29 mouse cellular contexts compared by ENCODE assay signal in genomic region chr1:67417196-67417595, GRCm38 (mm10).
A peak's percentile ranks its signal among the peaks of the same experiment; 100 is the strongest.
DNase-seq lines count a peak whose midpoint lies in the region; ATAC-seq and TF ChIP-seq lines count a peak whose summit lies in the region.
"Had no signal": no experiment of that assay in that cellular context is flagged by ENCODE, and none has a peak within 500 bp of the region (broad histone marks: within the 10 kb centered on the region; RNA-seq: fewer than 3 reads in every experiment).

No protein-coding gene starts in this region.

- H3K4me2 ChIP-seq in lung, embryonic 14.5 days, result no peak overlapping the region
- H3K4me2 ChIP-seq in lung, embryonic 16.5 days (ENCODE audit: low read depth, low read length), result no peak overlapping the region
- no peak overlapping the region for H3K4me2 ChIP-seq in midbrain, embryonic 14.5 days (ENCODE audit: low read length)
- no peak overlapping the region for H3K4me2 ChIP-seq in midbrain, embryonic 11.5 days
- H3K4me2 ChIP-seq: embryonic facial prominence, embryonic 13.5 days; embryonic facial prominence, embryonic 15.5 days; forebrain, embryonic 12.5 days had no signal

- 21% methylated on average over 1 of the region's 1 CpGs for WGBS in lung, embryonic 14.5 days
- WGBS in lung, embryonic 16.5 days, result 26% methylated on average over 1 of the region's 1 CpGs
- WGBS in midbrain, embryonic 14.5 days, result 84% methylated on average over 1 of the region's 1 CpGs
- 90% methylated on average over 1 of the region's 1 CpGs for whole genome bisulfite sequencing in midbrain, embryonic 11.5 days

- no peak overlapping the region for H3K27ac ChIP-seq in lung, embryonic 14.5 days (ENCODE audit: low read depth)
- no peak overlapping the region for H3K27ac ChIP-seq in lung, embryonic 16.5 days (ENCODE audit: low read length)
- no peak overlapping the region for H3K27ac ChIP-seq in midbrain, embryonic 14.5 days (replicated peaks; ENCODE audit: low read depth, low read length)
- no peak overlapping the region for H3K27ac ChIP-seq in midbrain, embryonic 11.5 days (ENCODE audit: low read depth, low read length)
- H3K27ac ChIP-seq: embryonic facial prominence, embryonic 13.5 days; embryonic facial prominence, embryonic 15.5 days; forebrain, embryonic 10.5 days; forebrain, embryonic 12.5 days had no signal

- no peaks in the 10 kb centered on the region for H3K9me3 ChIP-seq in lung, embryonic 14.5 days (ENCODE audit: low read depth, low read length)
- no peaks in the 10 kb centered on the region for H3K9me3 ChIP-seq in lung, embryonic 16.5 days (ENCODE audit: control insufficient read depth, low read length)
- no peaks in the 10 kb centered on the region for H3K9me3 ChIP-seq in midbrain, embryonic 14.5 days (ENCODE audit: control insufficient read depth, low read length)
- H3K9me3 ChIP-seq in midbrain, embryonic 11.5 days (ENCODE audit: control insufficient read depth, low read length), result no peaks in the 10 kb centered on the region
- H3K9me3 ChIP-seq: embryonic facial prominence, embryonic 13.5 days; embryonic facial prominence, embryonic 15.5 days; forebrain, embryonic 10.5 days; forebrain, embryonic 12.5 days had no signal

- no peak for TF ChIP-seq CTCF in lung, embryonic 14.5 days (IDR thresholded peaks at IDR 0.05; ENCODE audit: low read depth)

- H3K4me3 ChIP-seq in lung, embryonic 14.5 days (ENCODE audit: low read depth, low read length), result no peak overlapping the region
- no peak overlapping the region for H3K4me3 ChIP-seq in lung, embryonic 16.5 days (ENCODE audit: low read length)
- H3K4me3 ChIP-seq in midbrain, embryonic 14.5 days (replicated peaks; ENCODE audit: low read depth, low read length), result no peak overlapping the region
- no peak overlapping the region for H3K4me3 ChIP-seq in midbrain, embryonic 11.5 days (ENCODE audit: low read depth, low read length)
- H3K4me3 ChIP-seq: embryonic facial prominence, embryonic 13.5 days; embryonic facial prominence, embryonic 15.5 days; erythroblast, embryonic 14.5 days; forebrain, embryonic 10.5 days; forebrain, embryonic 12.5 days had no signal

- no peaks in the 10 kb centered on the region for H3K36me3 ChIP-seq in lung, embryonic 14.5 days (ENCODE audit: insufficient read depth)
- no peaks in the 10 kb centered on the region for H3K36me3 ChIP-seq in lung, embryonic 16.5 days (ENCODE audit: control insufficient read depth, insufficient read depth, low read length)
- no peaks in the 10 kb centered on the region for H3K36me3 ChIP-seq in midbrain, embryonic 14.5 days (ENCODE audit: control insufficient read depth, insufficient read depth, low read length)
- H3K36me3 ChIP-seq in midbrain, embryonic 11.5 days (ENCODE audit: control insufficient read depth, insufficient read depth, low read length), result no peaks in the 10 kb centered on the region
- H3K36me3 ChIP-seq: embryonic facial prominence, embryonic 13.5 days; embryonic facial prominence, embryonic 15.5 days; forebrain, embryonic 10.5 days; forebrain, embryonic 12.5 days; G1E had no signal

- ATAC-seq in lung, embryonic 14.5 days (ENCODE audit: insufficient read depth), result peak; percentile 99
- ATAC-seq in lung, embryonic 16.5 days (ENCODE audit: low read depth), result peak; percentile 95
- no peak for ATAC-seq in midbrain, embryonic 14.5 days (ENCODE audit: low FRiP score, low TSS enrichment)
- ATAC-seq in midbrain, embryonic 11.5 days (ENCODE audit: low FRiP score), result no peak
- ATAC-seq: activated CD4-positive, CD25-positive, alpha-beta regulatory T cell, adult 4 months; CD4-positive, CD25-positive, alpha-beta regulatory T cell, adult 4 months; forebrain, embryonic 14.5 days; forebrain, embryonic 16.5 days; Patski had no signal

- DNase-seq in lung, embryonic 14.5 days, result peak; percentile 88
- no peak for DNase-seq in lung, postnatal 4 days
- no peak for DNase-seq in lung, postnatal 10 days
- DNase-seq in midbrain, embryonic 14.5 days, result peak; percentile 6
- no peak for DNase-seq in midbrain, embryonic 11.5 days (ENCODE audit: low spot score, missing footprints)
- DNase-seq: adrenal gland, adult 8-10 months; adrenal gland, postnatal 14 days; adrenal gland, postnatal 36 days; B cell, adult 2 months; cerebellum, adult 11 months; cerebellum, adult 18-20 months; cerebellum, adult 8-10 months; cerebellum, adult 9-11 months; cerebellum, postnatal 14 days; cerebellum, postnatal 36 days; embryo, embryonic 11 days had no signal

- H3K4me1 ChIP-seq in lung, embryonic 14.5 days (ENCODE audit: insufficient read depth), result no peaks in the 10 kb centered on the region
- no peaks in the 10 kb centered on the region for H3K4me1 ChIP-seq in lung, embryonic 16.5 days (replicated peaks; ENCODE audit: control insufficient read depth, insufficient read depth, low read length)
- no peaks in the 10 kb centered on the region for H3K4me1 ChIP-seq in midbrain, embryonic 14.5 days (ENCODE audit: control insufficient read depth, insufficient read depth, low read length)
- no peaks in the 10 kb centered on the region for H3K4me1 ChIP-seq in midbrain, embryonic 11.5 days (ENCODE audit: control insufficient read depth, insufficient read depth, low read length)
- H3K4me1 ChIP-seq: embryonic facial prominence, embryonic 13.5 days; embryonic facial prominence, embryonic 15.5 days; forebrain, embryonic 10.5 days; forebrain, embryonic 12.5 days had no signal

- no peaks in the 10 kb centered on the region for H3K27me3 ChIP-seq in lung, embryonic 14.5 days (ENCODE audit: insufficient read depth, low read length)
- H3K27me3 ChIP-seq in lung, embryonic 16.5 days (ENCODE audit: control insufficient read depth, insufficient read depth, low read depth, low read length), result no peaks in the 10 kb centered on the region
- H3K27me3 ChIP-seq in midbrain, embryonic 14.5 days (ENCODE audit: control insufficient read depth, insufficient read depth, low read length), result no peaks in the 10 kb centered on the region
- no peaks in the 10 kb centered on the region for H3K27me3 ChIP-seq in midbrain, embryonic 11.5 days (ENCODE audit: control insufficient read depth, insufficient read depth, low read length)
- H3K27me3 ChIP-seq: CH12.LX; embryonic facial prominence, embryonic 13.5 days; embryonic facial prominence, embryonic 15.5 days; forebrain, embryonic 12.5 days; Patski had no signal

- H3K9ac ChIP-seq in lung, embryonic 14.5 days, result no peak overlapping the region
- no peak overlapping the region for H3K9ac ChIP-seq in lung, embryonic 16.5 days (ENCODE audit: low read length)
- no peak overlapping the region for H3K9ac ChIP-seq in midbrain, embryonic 14.5 days (replicated peaks; ENCODE audit: low read length)
- H3K9ac ChIP-seq in midbrain, embryonic 11.5 days (ENCODE audit: low read length), result no peak overlapping the region
- H3K9ac ChIP-seq: embryonic facial prominence, embryonic 13.5 days; embryonic facial prominence, embryonic 15.5 days; forebrain, embryonic 12.5 days had no signal

Comparison
In these comparisons a context has a peak if more than half of its experiments do, and no peak if none do; other contexts are left out.
1. DNase-seq: peak in lung, embryonic 14.5 days (single experiment) and midbrain, embryonic 14.5 days (single experiment); none in lung, postnatal 4 days (0 of 2), lung, postnatal 10 days (single experiment) and midbrain, embryonic 11.5 days (single experiment).
2. ATAC-seq: peak in lung, embryonic 14.5 days (single experiment) and lung, embryonic 16.5 days (single experiment); none in midbrain, embryonic 14.5 days (single experiment) and midbrain, embryonic 11.5 days (single experiment).